Mouse (Mus musculus) kidney, postnatal 0 days (tissue): ENCODE results near the gene Ube2e2. TPM values are rescaled to one million over a fixed set of nuclear protein-coding genes. Genes with fewer than 3 reads are reported as not detected.
"Not testable (repeated sequence)": the region's sequence is repeated elsewhere in the genome, so short reads cannot be mapped to it uniquely, and the experiment has no call there.

ENCODE experiments used
- ATAC-seq: fragments of 200-750 bp; cut with Nextera tagmentation; replicated peaks from 2 replicates; pipeline ENCODE4 v1.8.0; 2017; ENCODE audit warnings: low read depth, moderate number of reproducible peaks, moderate TSS enrichment, moderate library complexity; ENCODE audit not compliant: low FRiP score
- DNase-seq: peaks from one replicate; pipeline ENCODE4 v3.0.0-alpha.2; 2016; ENCODE audit warnings: low spot score
- H3K27ac ChIP-seq: fragments of 300-500 bp; sonication (generic); 2 replicates; pipeline ENCODE4 v1.5.1; 2014; ENCODE audit warnings: mild to moderate bottlenecking
- H3K27me3 ChIP-seq: fragments of 300-500 bp; sonication (generic); 2 replicates; pipeline ENCODE4 v1.6.1; 2014; ENCODE audit warnings: low read length, mixed read lengths; ENCODE audit not compliant: insufficient read depth
- H3K36me3 ChIP-seq: fragments of 300-500 bp; sonication (generic); 2 replicates; pipeline ENCODE4 v1.6.1; 2014; ENCODE audit warnings: low read length, mixed read lengths; ENCODE audit not compliant: insufficient read depth
- H3K4me1 ChIP-seq: fragments of 300-500 bp; sonication (generic); replicated peaks from 2 replicates; pipeline ENCODE4 v1.6.1; 2014; ENCODE audit warnings: antibody characterized with exemption, low read length, mixed read lengths; ENCODE audit not compliant: insufficient read depth
- H3K4me2 ChIP-seq: fragments of 300-500 bp; sonication (generic); 2 replicates; pipeline ENCODE4 v1.6.1; 2014; ENCODE audit warnings: mild to moderate bottlenecking, low read length, moderate library complexity, mixed read lengths
- H3K4me3 ChIP-seq: fragments of 300-500 bp; sonication (generic); replicated peaks from 2 replicates; pipeline ENCODE4 v1.5.1; 2014; ENCODE audit warnings: low read depth, low read length
- H3K9ac ChIP-seq: fragments of 300-500 bp; sonication (generic); 2 replicates; pipeline ENCODE4 v1.6.1; 2014; ENCODE audit warnings: low read depth, low read length
- H3K9me3 ChIP-seq: fragments of 300-500 bp; sonication (generic); replicated peaks from 2 replicates; pipeline ENCODE4 v1.6.1; 2016; ENCODE audit warnings: low read length, inconsistent platforms, mixed read lengths
- CTCF ChIP-seq: IDR thresholded peaks from 2 replicates; pipeline ENCODE4 v1.5.1; 2016; ENCODE audit warnings: antibody characterized with exemption, low read depth, mild to moderate bottlenecking, moderate library complexity
- WGBS: fragments of 180-500 bp; shearing (Covaris S2); extraction: QIAGEN DNeasy Blood & Tissue Kit; methylation state at CpG from one replicate; pipeline ENCODE4 v1.1.7; 2014; 5-methylcytosine and 5-hydroxymethylcytosine counted together
- polyA plus RNA-seq: library from polyadenylated mRNA; unstranded; fragments of >200 nt; fragmentation: Nextera tagmentation; extraction: Ambion mirVana; gene quantifications from 2 replicates; pipeline ENCODE4 v1.2.1, GENCODE M21; 2015

Gene Ube2e2
- polyA plus RNA-seq, 1 experiment from 2014 or later = 53.8 TPM

DNA sequence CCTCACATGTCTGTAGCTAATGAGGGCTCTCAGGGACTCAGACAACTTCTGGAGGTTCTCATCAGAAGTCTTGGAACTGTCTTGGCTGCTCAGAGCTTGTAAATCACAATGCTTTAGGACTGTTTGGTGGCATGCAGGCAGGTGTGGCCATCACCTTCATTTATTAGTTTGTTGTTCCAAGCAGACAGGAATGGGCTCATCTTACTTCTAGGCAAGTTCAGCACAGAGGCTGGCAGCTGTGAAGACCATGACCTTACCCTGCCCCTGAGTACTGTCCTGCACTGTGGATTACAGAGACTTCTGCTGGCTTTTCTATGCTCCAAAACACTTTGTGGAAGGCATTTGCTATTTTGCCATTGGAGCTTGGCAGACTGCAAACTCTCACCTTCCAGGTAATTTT lies 324.5 kb downstream of the Ube2e2 start:
- Histone ChIP-seq H3K9me3 (no peaks in the 10 kb centered on the region), H3K36me3 (no peaks in the 10 kb centered on the region), H3K9ac (no peak overlapping the region), H3K27me3 (no peaks in the 10 kb centered on the region), H3K27ac (no peak overlapping the region), H3K4me1 (no peaks in the 10 kb centered on the region), H3K4me3 (no peak overlapping the region), H3K4me2 (no peak overlapping the region)
- ATAC-seq (no peak), DNase-seq (no peak)
- TF ChIP-seq CTCF = no peak

DNA sequence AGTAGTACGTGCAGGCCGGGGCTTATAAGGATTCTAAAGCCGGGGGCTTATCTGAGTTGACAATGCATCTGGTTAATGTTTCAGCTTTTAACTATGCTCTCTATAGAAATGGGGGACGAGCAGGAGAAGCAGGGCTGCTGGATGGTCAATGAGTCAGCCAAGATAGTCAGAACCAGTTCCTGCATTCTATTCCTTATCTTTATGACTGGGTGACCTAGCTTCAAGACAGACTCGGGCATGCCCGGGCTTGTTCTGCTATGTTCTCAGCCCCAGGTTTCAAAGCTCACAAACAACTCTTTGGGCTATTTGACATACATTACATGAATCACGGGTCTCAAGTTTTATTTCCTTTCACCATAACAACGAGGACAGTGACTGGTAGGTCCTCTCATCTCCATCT lies 329.1 kb downstream of the Ube2e2 start:
- not testable (repeated sequence) for ATAC-seq, H3K4me3 ChIP-seq, H3K9ac ChIP-seq, DNase-seq, H3K4me1 ChIP-seq, H3K27me3 ChIP-seq, H3K36me3 ChIP-seq, H3K4me2 ChIP-seq, H3K27ac ChIP-seq, H3K9me3 ChIP-seq
- WGBS = 73% methylated on average over 8 of the region's 8 CpGs

DNA sequence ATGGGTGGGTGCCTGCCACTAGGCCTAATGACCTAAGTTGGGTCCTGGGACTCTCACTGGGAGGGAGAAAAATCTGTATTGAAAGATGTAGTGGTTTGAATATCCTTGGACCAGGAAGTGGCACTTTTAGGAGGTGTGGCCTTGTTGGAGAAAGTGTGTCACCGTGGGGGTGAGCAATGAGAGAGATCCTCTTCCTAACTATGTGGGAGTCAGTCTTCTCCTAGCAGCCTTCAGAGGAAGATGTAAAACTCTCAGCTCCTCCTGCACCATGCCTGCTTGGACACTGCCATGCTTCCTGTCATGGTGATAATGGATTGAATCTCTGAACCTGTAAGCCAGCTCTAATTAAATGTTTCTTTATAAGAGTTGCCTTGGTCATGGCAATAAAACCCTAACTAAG lies 338.8 kb downstream of the Ube2e2 start:
- no peak for TF ChIP-seq CTCF
- no peak for DNase-seq
- 5% methylated on average over 1 of the region's 1 CpGs for WGBS

DNA sequence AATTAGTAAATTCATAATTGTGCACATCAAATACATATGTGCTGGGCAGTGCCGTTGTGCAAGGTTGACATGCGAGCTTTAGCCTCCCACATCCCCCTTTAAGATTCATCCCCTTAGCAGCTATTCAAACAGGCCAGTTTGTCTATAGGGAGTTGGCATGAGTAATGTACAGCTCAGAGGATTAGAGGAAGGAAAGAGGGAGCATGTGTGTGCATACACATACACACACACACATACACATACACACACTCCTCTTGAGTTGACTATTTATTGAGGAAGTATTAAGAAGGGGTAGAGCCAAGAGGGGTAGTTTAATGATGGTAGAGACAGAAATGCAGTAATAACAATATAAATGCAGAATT lies 339.5 kb downstream of the Ube2e2 start:
- H3K4me3 ChIP-seq = no peak overlapping the region
- 73% methylated on average over 2 of the region's 2 CpGs for WGBS

More for the DNA sequence above, 338.8 kb downstream of the Ube2e2 start:
- no peaks in the 10 kb centered on the region for H3K9me3 ChIP-seq
- no peaks in the 10 kb centered on the region for H3K36me3 ChIP-seq
- H3K27me3 ChIP-seq = no peaks in the 10 kb centered on the region
- H3K4me2 ChIP-seq = no peak overlapping the region
- no peak overlapping the region for H3K27ac ChIP-seq
- peak; percentile 49; the same call in 1 of the 2 replicates for ATAC-seq
- no peaks in the 10 kb centered on the region for H3K4me1 ChIP-seq
- no peak overlapping the region for H3K9ac ChIP-seq
- no peak overlapping the region for H3K4me3 ChIP-seq

DNA sequence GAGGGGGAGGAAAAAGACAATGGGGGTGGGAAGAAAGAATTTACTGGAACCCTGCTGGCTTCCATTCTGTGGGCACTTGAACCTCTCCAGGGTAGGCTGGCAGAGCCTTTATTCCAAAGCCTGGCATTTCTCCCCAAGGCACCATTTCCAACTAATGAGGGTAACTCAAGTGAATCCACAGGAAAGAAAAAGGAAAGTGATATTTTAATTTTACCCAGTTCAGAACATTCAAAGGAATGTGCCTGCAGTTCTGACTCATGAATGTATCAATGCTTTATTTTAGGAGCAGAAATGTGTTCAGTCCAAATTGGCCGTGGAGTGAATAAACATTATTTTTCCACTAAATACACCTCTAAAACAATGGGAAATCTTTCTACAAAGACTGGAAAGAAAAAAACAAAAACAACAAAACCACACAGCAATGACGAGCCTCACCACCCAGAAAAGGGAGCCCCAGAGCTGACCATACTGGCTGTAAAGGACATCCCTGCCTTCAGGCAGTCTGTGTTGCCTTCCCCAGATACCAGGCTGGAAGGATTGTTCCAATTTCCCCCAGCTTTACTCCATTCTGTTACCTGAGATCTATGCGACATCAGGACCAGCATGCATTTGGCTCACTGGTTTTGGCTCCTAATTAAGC lies 340.0 kb downstream of the Ube2e2 start:
- Histone ChIP-seq H3K27me3 (no peaks in the 10 kb centered on the region), H3K9ac (no peak overlapping the region), H3K9me3 (no peaks in the 10 kb centered on the region), H3K27ac (no peak overlapping the region), H3K36me3 (no peaks in the 10 kb centered on the region), H3K4me2 (no peak overlapping the region), H3K4me1 (no peaks in the 10 kb centered on the region), H3K4me3 (no peak overlapping the region)
- ATAC-seq (no peak), DNase-seq (no peak)
- 63% methylated on average over 3 of the region's 3 CpGs for WGBS
- TF ChIP-seq CTCF = no peak

More for the DNA sequence above, 339.5 kb downstream of the Ube2e2 start:
- TF ChIP-seq CTCF = no peak
- no peaks in the 10 kb centered on the region for H3K27me3 ChIP-seq
- H3K4me1 ChIP-seq = no peaks in the 10 kb centered on the region
- no peak overlapping the region for H3K4me2 ChIP-seq
- no peak overlapping the region for H3K9ac ChIP-seq
- H3K27ac ChIP-seq = no peak overlapping the region
- ATAC-seq (no peak), DNase-seq (no peak)
- H3K9me3 ChIP-seq = no peaks in the 10 kb centered on the region
- H3K36me3 ChIP-seq = no peaks in the 10 kb centered on the region

DNA sequence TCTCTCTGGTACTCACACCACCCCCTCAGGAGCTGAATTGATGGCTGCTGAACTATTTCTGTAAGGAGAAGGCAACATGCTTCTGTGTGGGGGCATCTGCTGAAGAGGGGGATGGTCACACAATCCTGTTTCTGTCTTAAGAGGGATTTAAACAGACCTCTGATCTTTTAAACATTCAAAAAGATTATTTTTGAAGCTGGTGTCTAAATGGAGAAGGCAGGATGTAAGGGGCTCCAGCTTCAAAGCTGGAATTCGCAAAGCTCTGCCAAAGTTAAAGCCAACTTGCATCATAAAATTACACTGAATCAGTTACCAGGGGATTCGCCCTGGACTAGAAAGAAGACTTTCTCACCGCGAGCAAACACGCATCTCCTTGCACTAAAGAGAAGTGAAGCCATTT lies 346.5 kb downstream of the Ube2e2 start:
- ATAC-seq (no peak), DNase-seq (peak; percentile 12)
- TF ChIP-seq CTCF = no peak
- no peaks in the 10 kb centered on the region for H3K4me1 ChIP-seq
- no peak overlapping the region for H3K4me2 ChIP-seq
- WGBS = 49% methylated on average over 5 of the region's 5 CpGs
- no peak overlapping the region for H3K27ac ChIP-seq
- no peaks in the 10 kb centered on the region for H3K36me3 ChIP-seq
- H3K9ac ChIP-seq = no peak overlapping the region
- H3K9me3 ChIP-seq = no peaks in the 10 kb centered on the region
- H3K27me3 ChIP-seq = no peaks in the 10 kb centered on the region
- H3K4me3 ChIP-seq = no peak overlapping the region

DNA sequence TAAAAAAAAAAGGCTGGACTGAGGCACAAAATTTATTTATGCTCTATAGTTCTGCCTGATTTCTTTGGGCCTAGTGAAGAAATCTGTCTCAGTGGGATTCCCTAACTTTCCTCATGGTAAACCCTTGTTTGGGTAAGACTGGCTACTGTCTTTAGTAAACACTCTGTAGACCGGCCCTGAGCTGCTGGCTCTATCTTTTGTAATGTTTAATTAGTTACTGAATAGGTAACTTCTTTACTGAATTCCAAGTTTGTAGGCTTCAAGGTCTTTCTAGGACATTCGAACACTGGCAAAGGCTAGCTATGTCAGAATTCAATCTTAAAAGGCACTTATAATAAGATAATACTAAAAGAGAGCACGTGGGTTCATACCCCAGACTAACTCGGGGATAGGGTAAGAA lies 355.0 kb downstream of the Ube2e2 start:
- 0 out of 2 replicates have a peak, but pooled peaks have one; percentile 52 for ATAC-seq
- not testable (repeated sequence) for H3K4me3 ChIP-seq, H3K9ac ChIP-seq, DNase-seq, H3K27ac ChIP-seq, H3K4me1 ChIP-seq, H3K9me3 ChIP-seq, H3K27me3 ChIP-seq, H3K4me2 ChIP-seq, H3K36me3 ChIP-seq
- WGBS = 80% methylated on average over 4 of the region's 4 CpGs
